Mouse (Mus musculus): ENCODE data around the gene 1110051M20Rik. TPM values are rescaled to one million over a fixed set of nuclear protein-coding genes. Genes with fewer than 3 reads are reported as not detected.
A peak's percentile ranks its signal among the peaks of the same experiment; 100 is the strongest.

1110051M20Rik gene
- polyA plus RNA-seq, 1 experiment = 114 TPM

DNA sequence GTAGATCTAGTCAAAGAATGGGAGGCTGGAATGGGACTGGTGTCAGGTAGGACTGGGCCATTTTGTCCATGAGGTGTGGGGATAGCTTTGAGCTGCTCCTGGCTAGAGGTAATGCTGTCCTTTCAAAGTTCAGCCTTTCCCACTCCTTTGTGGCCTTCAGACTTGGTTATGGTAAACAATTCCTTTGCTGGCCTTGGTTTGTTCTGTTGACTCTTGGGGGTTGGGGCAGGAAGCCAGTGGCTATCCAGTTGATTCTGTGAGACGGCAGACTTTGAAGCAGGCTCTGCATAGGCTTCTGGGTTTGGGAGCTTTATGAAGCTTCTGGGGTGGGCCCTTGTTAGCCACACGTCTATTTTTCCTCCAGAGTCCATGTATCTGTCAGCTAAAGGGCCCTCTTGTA lies 175.8 kb downstream of the 1110051M20Rik start:
- DNase-seq (ENCODE audit: extremely low spot score in 1 of 2, low spot score in 1 of 2) = no peak

DNA sequence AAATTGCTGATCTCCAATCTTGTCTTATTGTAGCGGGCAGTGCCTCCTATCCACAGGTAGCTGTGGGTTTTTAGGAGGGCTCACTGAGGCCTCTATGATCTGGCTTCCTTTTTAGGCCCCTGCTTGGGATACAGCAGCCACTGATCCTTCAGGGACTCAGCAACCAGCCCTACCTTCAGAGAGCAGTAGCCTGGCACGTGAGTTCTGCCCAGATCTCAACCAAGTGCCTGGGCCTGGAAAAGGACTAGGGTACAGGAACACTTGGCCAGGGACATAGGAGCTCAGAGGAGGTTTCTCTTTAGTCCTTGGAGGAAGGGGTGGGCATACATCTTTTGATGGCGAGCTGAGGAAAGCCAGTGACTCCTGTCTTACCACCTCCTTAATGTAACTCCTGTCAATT lies 176.5 kb downstream of the 1110051M20Rik start:
- no peak for DNase-seq (ENCODE audit: extremely low spot score in 1 of 2, low spot score in 1 of 2)

DNA sequence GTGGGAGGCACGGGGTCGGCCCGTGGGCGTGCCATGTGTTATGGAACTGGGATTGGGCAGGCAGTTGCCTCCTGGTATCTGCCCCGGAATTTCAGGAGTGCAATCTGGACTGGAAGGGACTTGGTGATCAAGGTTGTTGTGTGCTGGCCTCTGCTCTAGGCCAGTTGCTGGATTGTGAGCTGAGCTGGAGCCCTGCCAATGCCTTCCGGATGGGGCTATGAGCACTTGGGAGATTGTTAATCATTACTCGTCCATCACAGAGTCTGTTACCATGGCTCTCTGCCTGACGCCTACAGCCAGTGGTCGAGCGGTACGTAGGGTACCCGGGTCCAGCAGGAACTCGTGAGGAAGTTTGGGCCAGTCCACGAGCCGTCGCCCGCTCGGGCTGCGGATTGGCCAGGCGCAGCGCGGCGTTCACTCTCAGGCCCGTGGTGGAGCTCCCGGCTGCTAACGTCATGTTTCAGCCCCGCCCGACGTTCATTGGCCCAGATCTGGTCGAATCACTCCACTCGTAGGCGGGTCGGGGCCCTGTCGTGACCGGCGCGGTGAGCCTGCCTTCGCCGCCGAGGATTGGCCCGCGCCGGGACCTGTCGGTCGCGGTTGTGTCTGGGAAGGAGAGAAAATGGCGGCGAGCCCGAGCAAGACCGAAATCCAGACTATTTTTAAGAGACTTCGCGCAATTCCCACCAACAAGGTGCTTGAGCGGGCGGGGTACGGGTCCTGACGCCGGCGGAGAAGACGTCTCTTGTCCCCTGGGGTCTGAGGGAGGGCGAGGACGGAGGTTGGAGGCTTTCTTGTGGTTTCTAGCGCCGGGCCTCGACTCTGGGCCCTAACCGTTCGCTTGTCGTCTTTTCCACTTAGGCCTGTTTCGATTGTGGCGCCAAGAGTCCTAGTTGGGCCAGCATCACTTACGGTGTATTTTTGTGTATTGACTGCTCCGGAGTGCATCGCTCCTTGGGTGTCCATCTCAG lies 179.5 kb downstream of the 1110051M20Rik start, which contains the start of gene Arfgap2:
Gene Arfgap2, plus strand, starts transcription at position 264 of the 971 bp plus-strand sequence.
- DNase-seq (ENCODE audit: extremely low spot score in 1 of 2, low spot score in 1 of 2) = peak; percentile 98 to 99

DNA sequence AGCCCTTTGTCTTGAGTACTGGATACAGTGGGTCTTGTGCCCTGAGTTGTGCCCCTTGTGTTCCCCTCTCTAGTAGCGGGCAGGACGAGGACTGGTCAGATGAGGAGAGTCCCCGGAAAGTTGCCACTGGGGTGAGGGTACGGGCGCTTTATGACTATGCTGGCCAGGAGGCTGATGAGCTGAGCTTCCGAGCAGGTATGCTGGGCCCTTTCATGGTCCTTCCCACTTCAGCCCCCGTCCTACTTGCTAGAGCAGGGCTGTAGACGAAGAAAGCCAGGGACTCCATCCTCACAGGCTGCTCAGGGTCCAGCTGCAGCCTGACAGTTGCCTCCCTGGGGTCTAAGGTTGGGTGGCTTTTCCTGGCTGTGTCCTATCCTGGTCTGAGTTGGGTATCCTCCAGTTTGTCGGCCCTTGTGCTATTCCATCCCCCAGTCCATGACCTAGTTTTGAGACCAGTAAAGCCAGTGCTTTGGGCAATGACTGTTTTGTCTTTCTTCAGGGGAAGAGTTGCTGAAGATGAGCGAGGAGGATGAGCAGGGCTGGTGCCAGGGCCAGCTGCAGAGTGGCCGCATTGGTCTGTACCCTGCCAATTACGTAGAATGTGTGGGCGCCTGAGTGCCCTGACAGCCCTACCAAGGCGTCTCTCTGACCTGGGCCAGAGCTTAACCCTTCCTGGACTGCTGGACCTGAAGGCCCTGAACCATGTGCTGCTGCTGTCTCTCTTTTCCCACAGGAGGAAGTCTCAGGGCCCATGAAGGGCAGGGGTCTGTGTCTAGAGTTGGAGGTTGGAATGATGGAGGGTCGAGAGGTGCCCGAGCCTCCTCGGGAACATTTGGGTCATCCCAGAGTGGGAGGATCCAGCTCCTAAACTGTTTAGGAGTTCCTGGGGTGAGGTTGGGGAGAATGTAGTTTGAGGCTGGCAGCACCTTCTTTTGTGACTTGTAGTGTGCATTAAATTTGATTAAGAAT lies 180.5 kb downstream of the 1110051M20Rik start:
- no peak for DNase-seq (ENCODE audit: extremely low spot score in 1 of 2, low spot score in 1 of 2)

DNA sequence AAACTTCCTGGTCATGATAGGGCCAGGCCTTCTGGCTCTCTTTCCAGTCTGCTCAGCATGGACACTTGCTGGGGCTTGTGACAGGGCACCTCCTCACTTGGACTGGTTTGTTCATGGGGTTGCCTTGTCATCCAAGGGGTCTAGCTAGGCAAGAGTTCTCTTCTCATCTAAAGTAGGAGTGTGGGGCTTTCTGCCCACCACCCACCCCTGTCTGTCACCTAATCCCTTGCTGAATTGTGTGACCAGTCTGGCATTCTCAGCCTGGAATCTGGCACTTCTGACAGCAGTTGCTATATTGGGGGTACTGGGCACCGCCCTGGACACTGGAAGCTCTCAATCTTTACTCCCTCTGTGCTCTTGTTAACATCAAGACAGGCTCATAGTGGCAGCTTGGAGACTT lies 185.0 kb downstream of the 1110051M20Rik start:
- DNase-seq (ENCODE audit: extremely low spot score in 1 of 2, low spot score in 1 of 2) = no peak

DNA sequence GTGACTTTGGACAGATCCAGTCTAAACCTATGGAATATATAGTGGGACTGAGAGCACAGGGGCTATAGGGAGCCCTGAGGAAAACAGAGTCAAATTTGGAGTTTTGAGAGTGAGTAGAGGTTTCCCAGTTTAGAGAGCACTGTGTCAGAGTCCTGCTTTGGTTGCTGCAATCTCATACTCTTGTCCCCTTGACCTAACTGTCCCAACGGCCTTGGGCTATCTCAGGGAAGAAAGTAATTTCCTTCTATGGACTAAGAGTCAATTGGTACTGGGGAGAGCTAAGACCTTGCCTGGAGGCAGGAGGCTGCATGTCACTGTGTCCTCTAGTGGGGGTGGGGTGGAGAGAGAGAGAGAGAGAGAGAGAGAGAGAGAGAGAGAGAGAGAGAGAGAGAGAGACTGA lies 185.7 kb downstream of the 1110051M20Rik start:
- no peak for DNase-seq (ENCODE audit: extremely low spot score in 1 of 2, low spot score in 1 of 2)

DNA sequence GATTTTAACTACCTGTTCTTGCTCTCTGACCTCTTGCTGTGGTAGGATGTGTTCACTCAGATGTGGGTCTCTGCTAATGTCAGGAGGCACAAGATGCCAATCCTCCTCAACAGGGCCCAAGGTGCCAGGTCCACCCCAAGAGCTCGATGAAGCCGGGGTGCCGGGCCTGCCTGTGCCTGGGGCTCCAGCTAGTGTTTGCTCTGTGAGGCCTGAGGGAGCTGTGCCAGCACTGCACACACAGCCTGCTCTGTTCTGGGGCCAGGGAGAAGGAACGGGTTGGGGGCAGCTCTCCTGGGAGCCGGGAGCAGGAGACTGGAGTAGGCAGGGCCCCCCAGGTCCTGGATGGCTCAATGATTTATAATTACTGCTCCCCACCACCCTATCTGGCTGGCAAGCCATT lies 186.4 kb downstream of the 1110051M20Rik start:
- DNase-seq (ENCODE audit: extremely low spot score in 1 of 2, low spot score in 1 of 2) = peak in 1 of 2 experiments; percentile 47

DNA sequence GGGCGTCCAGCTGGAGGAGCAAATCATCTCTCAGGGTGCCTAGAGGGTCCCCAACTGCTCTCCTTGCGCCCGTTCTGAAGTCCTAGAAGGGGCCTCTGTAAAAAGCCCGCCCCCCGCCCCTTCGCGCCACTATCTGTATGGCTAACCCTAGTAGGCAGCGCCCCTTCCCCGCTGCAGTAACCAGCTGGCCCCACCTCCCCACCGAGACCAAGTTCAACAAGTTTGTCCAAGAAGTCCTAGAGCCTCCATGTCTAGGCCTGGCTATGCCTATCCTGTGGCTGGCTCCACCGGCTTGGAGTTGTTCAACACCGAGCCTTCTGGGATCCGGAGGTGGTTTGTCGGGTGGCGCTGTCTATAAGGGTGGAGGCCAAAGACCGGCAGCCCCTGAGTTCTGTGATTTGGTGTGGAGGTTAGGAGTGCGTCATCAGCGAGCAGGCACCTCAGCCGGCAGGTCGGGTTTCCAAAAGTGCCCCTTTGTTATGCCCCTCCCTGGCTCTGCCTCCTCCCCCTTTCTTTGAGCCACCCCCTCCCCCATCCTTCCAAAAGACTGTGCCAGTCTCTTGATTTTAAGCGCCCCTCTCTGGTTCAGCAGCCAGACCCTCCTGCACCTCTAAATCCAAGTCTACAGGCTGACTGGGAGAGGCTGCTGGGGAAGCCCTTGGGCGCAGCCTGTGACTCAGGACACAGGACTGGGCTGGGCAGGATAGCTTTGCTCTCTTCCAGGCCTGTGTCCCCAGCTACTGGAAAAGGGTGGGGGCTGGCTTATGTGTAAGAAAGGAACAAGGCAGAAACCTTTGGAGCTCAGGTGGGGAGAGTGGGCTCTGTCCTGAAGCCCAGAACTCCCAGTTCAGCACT lies 187.2 kb downstream of the 1110051M20Rik start:
- DNase-seq (ENCODE audit: extremely low spot score in 1 of 2, low spot score in 1 of 2) = no peak

DNA sequence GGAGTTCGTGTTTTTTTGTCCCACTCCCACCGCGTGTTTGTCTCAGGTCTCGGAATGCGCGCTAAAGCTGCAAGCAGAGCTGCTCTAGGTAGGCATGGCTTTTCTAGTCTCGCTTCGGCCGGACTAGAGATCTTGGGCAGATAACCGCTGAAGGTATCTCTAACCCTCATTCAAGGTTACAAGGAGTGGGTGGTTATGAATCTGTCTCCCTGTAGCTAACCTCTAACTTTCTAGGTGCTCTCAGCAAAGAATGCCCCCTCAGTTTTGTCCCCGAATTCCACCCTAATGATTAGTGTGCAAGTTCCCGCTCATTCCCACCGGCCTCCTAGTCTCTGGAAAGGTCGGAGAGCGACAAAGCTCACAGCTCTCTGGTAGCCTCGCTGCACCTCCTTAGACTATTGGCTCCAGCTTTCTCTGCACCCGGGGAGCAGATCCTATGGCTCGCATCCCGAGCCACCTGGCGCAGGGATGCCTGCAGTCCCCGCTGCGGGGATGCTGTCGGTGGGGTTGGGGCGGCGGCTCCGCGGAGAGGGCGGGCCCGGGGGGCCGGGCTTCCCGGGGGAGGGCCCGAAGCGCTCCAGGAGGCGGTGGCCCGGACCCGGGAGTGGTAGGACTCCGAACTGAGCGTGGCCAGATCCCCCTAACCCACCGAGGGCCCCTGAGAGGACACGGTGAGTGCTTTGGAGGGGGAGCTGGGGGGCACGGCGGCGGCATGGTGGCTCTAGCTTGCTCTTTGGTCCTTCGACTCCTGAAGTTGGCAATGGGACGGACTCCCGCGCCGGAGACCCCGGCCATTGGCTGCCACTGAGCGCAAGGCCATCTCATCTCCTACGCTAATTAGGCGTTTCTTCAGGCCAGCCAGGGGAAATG lies 188.0 kb downstream of the 1110051M20Rik start:
- peak in 1 of 2 experiments; percentile 61 for DNase-seq (ENCODE audit: extremely low spot score in 1 of 2, low spot score in 1 of 2)

DNA sequence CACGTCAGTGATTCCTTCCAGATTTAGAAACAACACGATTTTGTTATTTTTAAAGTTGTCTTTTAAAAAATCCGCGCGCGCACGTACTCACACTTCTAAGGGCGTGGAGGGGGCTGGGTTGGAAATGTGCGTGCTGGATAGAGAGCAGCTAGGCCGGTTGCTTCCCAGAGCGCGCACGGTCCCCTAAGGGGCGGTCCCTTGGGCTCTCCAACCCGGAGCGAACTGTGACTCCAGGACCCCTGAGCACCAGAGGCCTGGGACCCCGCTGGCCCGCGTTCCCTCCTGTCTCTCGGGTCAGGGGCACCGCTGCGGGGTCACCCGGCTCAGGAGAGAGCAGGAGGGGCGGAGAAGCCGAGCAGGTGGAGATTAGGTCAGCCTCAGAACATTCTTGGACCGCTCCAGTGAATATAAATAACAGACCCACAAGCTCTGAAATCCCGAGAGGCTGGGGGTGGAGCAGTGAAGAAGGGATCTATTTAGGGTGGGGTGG lies 188.8 kb downstream of the 1110051M20Rik start, which contains the start of gene Pacsin3:
Gene Pacsin3, plus strand, starts transcription at position 294 of the 490 bp plus-strand sequence.
- DNase-seq (ENCODE audit: extremely low spot score in 1 of 2, low spot score in 1 of 2) = peak in 1 of 2 experiments; percentile 61

DNA sequence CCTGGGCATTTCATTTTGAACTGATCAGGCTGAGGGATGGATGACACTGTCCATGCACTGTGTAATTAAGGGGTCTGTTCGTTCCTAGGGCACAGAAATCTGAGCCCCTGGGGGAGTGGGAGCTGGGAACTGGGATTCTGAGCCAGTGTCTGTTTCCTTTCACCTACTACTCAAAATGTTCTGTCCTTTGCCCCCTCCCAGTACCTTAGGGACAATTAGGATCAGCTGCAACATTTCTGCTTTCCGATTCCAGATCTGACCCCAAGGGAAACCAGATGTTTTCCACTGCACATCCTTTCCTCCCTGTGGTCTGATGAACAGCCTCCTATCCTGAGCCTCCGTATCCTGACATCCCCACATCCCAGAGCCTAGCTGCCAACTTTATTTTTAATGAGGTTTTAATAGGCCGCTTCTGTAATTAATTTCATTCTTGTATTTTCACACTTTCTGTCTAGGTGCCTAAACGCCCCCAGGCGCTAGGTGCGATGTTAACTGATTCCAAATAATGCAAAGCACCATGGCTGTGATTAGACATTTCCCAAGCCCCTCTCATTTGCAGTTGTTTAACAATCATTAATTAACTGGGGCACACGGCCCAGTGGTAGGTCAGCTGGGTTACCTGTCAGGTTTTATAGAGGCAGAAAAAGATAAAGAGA lies 189.7 kb downstream of the 1110051M20Rik start:
- DNase-seq (ENCODE audit: extremely low spot score in 1 of 2, low spot score in 1 of 2) = no peak

DNA sequence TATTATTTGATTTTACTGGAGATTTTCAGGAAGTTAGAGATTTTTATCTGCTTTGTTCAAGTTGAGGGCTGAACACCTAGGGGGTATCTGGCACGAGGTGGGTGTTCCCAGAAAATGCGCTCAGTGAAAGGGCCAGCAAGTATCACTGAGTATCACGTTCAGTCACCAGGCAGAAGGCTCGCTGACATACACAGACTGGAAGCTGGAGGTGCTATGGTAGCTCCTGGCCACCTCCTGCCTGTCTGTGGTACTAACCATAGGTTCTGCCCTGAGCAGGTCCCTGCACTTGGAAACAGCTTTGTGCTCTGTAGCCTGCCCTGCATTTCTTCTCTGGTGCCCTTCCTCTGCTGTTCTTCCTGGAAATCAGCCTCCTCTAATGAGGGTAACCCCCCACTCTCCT lies 192.0 kb downstream of the 1110051M20Rik start:
- DNase-seq (ENCODE audit: extremely low spot score in 1 of 2, low spot score in 1 of 2) = no peak

DNA sequence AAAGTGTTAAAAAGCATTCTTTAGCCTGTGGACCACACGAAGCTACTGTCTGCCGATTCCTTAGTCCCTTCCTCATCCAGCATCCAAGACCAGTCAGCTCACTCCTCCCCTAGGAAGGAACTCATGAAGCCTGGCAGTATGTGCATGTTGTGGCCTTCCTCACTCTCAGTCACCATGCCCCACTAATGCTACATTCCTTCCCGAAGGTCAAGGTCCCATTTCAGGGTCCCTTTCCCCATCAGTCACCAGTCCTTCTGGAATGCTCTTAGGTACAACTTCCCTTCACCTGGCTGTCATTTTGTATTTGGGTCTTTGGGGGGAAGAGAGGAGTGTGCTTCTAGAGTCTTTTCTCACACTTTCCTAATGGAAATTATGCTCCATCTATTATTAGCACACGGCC lies 192.5 kb downstream of the 1110051M20Rik start:
- DNase-seq (ENCODE audit: extremely low spot score in 1 of 2, low spot score in 1 of 2) = no peak

DNA sequence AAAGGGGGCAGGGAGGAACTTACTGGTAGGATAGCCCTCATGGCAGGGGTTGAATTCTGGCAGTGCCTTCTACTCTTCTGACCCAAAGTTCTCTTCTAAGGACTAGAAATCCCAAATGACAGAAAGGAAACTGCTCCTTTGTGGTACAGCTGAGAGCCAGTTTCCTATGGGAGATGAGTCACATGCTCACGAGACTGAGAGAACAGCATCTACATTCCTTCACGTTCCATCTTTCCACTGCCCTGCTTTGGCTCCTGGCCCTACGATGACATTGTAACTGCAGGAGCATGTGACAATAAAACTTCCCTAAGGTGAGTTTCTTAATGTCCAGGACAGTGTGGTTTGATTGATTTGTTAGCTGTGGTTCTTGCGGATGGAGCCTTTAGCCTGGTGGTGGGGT lies 196.1 kb downstream of the 1110051M20Rik start:
- no peak for DNase-seq (ENCODE audit: extremely low spot score in 1 of 2, low spot score in 1 of 2)

DNA sequence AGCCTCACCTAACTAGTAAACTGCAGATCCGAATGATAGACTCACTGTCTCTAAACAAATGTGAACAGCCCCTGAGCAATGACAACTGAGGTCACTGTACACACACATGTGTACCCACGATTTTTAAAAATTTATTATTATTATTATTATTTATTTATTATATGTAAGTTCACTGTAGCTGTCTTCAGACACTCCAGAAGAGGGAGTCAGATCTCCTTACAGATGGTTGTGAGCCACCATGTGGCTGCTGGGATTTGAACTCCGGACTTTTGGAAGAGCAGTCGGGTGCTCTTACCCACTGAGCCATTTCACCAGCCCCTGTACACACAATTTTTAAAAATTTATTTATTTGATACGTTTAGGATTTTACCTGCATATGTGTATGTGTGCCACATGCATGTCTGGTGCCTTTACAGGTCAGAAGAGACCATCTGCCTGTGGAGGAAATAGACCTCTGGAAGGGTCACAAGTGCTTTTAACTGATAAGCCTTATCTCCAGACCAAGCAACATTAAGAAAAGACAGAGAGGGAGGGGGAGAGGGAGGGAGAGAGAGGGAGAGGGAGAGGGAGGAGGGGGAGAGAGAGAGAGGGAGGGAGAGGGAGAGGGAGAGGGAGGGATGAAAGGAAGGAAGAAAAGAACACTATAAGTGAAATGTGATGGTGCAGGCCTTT lies 199.8 kb downstream of the 1110051M20Rik start:
- DNase-seq (ENCODE audit: extremely low spot score in 1 of 2, low spot score in 1 of 2) = no peak

DNA sequence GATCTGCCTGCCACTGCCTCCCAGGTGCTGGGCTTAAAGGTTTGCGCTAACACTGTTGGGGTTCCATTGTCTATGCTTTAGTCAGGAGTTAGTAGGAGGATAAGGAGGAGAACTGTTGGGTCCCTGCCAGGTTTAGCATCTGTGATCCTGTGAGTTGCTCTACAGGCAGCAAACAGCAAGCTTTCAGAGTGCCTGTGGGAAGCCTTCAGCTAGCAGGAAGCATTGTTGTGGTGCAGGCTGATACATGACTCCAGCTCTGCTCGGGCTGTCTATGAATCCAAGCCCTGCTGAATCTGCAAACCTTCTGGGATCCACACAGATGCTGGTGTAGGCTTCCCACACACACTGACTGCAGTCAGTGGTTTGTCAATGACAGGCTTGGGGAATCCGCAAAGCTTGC lies 201.1 kb downstream of the 1110051M20Rik start:
- peak; percentile 70 to 87 for DNase-seq (ENCODE audit: extremely low spot score in 1 of 2, low spot score in 1 of 2)

DNA sequence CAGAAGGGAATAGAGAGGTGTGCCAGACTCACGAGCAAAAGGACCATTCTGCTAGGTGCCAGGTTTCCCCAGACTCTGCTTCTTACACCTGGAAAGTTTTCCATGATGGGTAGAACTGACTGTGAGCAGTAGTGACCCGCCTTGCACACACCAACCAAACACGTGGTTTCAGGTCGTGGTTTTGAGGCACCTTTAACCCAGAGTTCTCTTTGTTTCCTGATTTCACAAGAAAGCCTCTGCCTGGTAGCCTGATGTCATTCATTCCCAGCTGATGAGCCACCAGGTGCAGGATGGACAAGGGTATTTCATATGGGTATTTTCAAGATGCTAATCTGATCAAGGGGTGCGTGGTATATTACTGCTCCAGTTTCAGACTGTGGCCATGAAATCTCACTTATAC lies 202.0 kb downstream of the 1110051M20Rik start:
- no peak for DNase-seq (ENCODE audit: extremely low spot score in 1 of 2, low spot score in 1 of 2)
